Mouse (Mus musculus) macrophage (primary cell): ENCODE data around the gene Izumo4. TPM values are rescaled to one million over a fixed set of nuclear protein-coding genes. Genes with fewer than 3 reads are reported as not detected.

ENCODE experiments used
- H3K27ac ChIP-seq: fragments of 350-480 bp; formaldehyde crosslinking; 2 replicates; pipeline ENCODE4 v1.9.0; 2021
- H3K36me3 ChIP-seq: fragments of 350-480 bp; formaldehyde crosslinking; 2 replicates; pipeline ENCODE4 v1.9.0; 2021; ENCODE audit errors: inconsistent target
- H3K4me3 ChIP-seq: fragments of 350-480 bp; formaldehyde crosslinking; 2 replicates; pipeline ENCODE4 v1.9.0; 2021; ENCODE audit errors: inconsistent target
- H3K79me2 ChIP-seq: fragments of 350-480 bp; formaldehyde crosslinking; 2 replicates; pipeline ENCODE4 v1.9.0; 2021; ENCODE audit errors: inconsistent target
- WGBS: methylation state at CpG from one replicate; pipeline ENCODE4 v1.1.7; 2026; ENCODE audit warnings: inconsistent platforms; ENCODE audit not compliant: missing documents; 5-methylcytosine and 5-hydroxymethylcytosine counted together
- polyA plus RNA-seq: library from polyadenylated mRNA; stranded (reverse); fragments of 250-400 nt; gene quantifications from 3 replicates; pipeline ENCODE4 v1.2.4, GENCODE M21; 2018; ENCODE audit warnings: inconsistent platforms

The Izumo4 gene
- polyA plus RNA-seq, 1 experiment from 2014 or later, result 2.3 TPM

- Histone ChIP-seq H3K27ac (peak overlapping the region; percentile 65), H3K36me3 (peaks cover 9% of the 10 kb centered on the region), H3K4me3 (peak overlapping the region; percentile 48), H3K79me2 (peaks cover 38% of the 10 kb centered on the region)
- 2% methylated on average over 47 of the region's 47 CpGs for WGBS
These were observed 779 bp downstream of the Izumo4 start for GRCm38 (mm10) chr10:80702536-80703390.

- Histone ChIP-seq H3K79me2 (peaks cover 29% of the 10 kb centered on the region), H3K27ac (no peak overlapping the region), H3K36me3 (peaks cover 18% of the 10 kb centered on the region), H3K4me3 (no peak overlapping the region)
- 99% methylated on average over 5 of the region's 5 CpGs for WGBS
These were observed 1.7 kb downstream of the Izumo4 start for GRCm38 (mm10) chr10:80703643-80704042.

GRCm38 (mm10) chr10:80704418-80704817 is 2.4 kb downstream of the Izumo4 start:
- Histone ChIP-seq H3K36me3 (peaks cover 26% of the 10 kb centered on the region), H3K4me3 (no peak overlapping the region), H3K27ac (no peak overlapping the region), H3K79me2 (peaks cover 21% of the 10 kb centered on the region)
- WGBS, result 95% methylated on average over 5 of the region's 5 CpGs

GRCm38 (mm10) chr10:80705033-80705432 is 3.0 kb downstream of the Izumo4 start:
- Histone ChIP-seq H3K4me3 (no peak overlapping the region), H3K36me3 (peaks cover 32% of the 10 kb centered on the region), H3K27ac (no peak overlapping the region), H3K79me2 (peaks cover 15% of the 10 kb centered on the region)
- 71% methylated on average over 3 of the region's 3 CpGs for WGBS

GRCm38 (mm10) chr10:80705479-80705878 is 3.5 kb downstream of the Izumo4 start:
- H3K4me3 ChIP-seq, result no peak overlapping the region
- 85% methylated on average over 3 of the region's 3 CpGs for whole genome bisulfite sequencing
- no peak overlapping the region for H3K27ac ChIP-seq
- H3K79me2 ChIP-seq, result peaks cover 11% of the 10 kb centered on the region
- peaks cover 37% of the 10 kb centered on the region for H3K36me3 ChIP-seq

GRCm38 (mm10) chr10:80710834-80711233 is 8.8 kb downstream of the Izumo4 start:
- 83% methylated on average over 3 of the region's 3 CpGs for WGBS
- Histone ChIP-seq H3K79me2 (no peaks in the 10 kb centered on the region), H3K36me3 (peaks cover 89% of the 10 kb centered on the region), H3K4me3 (no peak overlapping the region), H3K27ac (no peak overlapping the region)

- WGBS, result 63% methylated on average over 1 of the region's 1 CpGs
- H3K36me3 ChIP-seq, result peaks cover 98% of the 10 kb centered on the region
- no peak overlapping the region for H3K4me3 ChIP-seq
- H3K79me2 ChIP-seq, result peaks cover 19% of the 10 kb centered on the region; the same call in 1 of the 2 replicates
- H3K27ac ChIP-seq, result no peak overlapping the region
These were observed 15.3 kb downstream of the Izumo4 start for GRCm38 (mm10) chr10:80717281-80717680.

- H3K36me3 ChIP-seq, result peaks cover 97% of the 10 kb centered on the region
- peaks cover 93% of the 10 kb centered on the region for H3K79me2 ChIP-seq
- H3K4me3 ChIP-seq, result no peak overlapping the region
- H3K27ac ChIP-seq, result no peak overlapping the region
- 95% methylated on average over 5 of the region's 5 CpGs for WGBS
These were observed 25.6 kb downstream of the Izumo4 start for GRCm38 (mm10) chr10:80727369-80728127.

GRCm38 (mm10) chr10:80732611-80733101 is 30.7 kb downstream of the Izumo4 start:
- H3K4me3 ChIP-seq, result no peak overlapping the region
- H3K79me2 ChIP-seq, result peaks cover 100% of the 10 kb centered on the region
- peaks cover 68% of the 10 kb centered on the region for H3K36me3 ChIP-seq
- H3K27ac ChIP-seq, result no peak overlapping the region
- WGBS, result 94% methylated on average over 6 of the region's 6 CpGs

GRCm38 (mm10) chr10:80736731-80737130 is 34.7 kb downstream of the Izumo4 start:
- Histone ChIP-seq H3K79me2 (peaks cover 100% of the 10 kb centered on the region), H3K27ac (no peak overlapping the region), H3K36me3 (peaks cover 28% of the 10 kb centered on the region; the same call in 1 of the 2 replicates), H3K4me3 (no peak overlapping the region)
- 78% methylated on average over 5 of the region's 5 CpGs for WGBS

- no peak overlapping the region for H3K4me3 ChIP-seq
- H3K36me3 ChIP-seq, result peaks cover 10% of the 10 kb centered on the region; the same call in 1 of the 2 replicates
- peaks cover 84% of the 10 kb centered on the region for H3K79me2 ChIP-seq
- H3K27ac ChIP-seq, result no peak overlapping the region
- 85% methylated on average over 1 of the region's 1 CpGs for WGBS
These were observed 36.7 kb downstream of the Izumo4 start for GRCm38 (mm10) chr10:80738657-80739056.

GRCm38 (mm10) chr10:80741146-80741545 is 39.2 kb downstream of the Izumo4 start:
- peak overlapping the region; percentile 93 for H3K4me3 ChIP-seq
- H3K36me3 ChIP-seq, result no peaks in the 10 kb centered on the region
- peaks cover 59% of the 10 kb centered on the region for H3K79me2 ChIP-seq
- 3% methylated on average over 5 of the region's 5 CpGs for WGBS
- H3K27ac ChIP-seq, result peak overlapping the region; percentile 86

- Histone ChIP-seq H3K4me3 (peak overlapping the region; percentile 93), H3K27ac (peak overlapping the region; percentile 86), H3K79me2 (peaks cover 54% of the 10 kb centered on the region), H3K36me3 (no peaks in the 10 kb centered on the region)
- WGBS, result 1% methylated on average over 46 of the region's 46 CpGs
These were observed 39.7 kb downstream of the Izumo4 start for GRCm38 (mm10) chr10:80741634-80742179.

GRCm38 (mm10) chr10:80742180-80742978 is 40.4 kb downstream of the Izumo4 start, which contains the start of gene Ap3d1:
Gene Ap3d1 (minus strand): TSS chr10:80742264.
- WGBS, result 2% methylated on average over 23 of the region's 25 CpGs
- Histone ChIP-seq H3K27ac (peak within 1 kb of the TSS; percentile 86), H3K36me3 (no peaks in the 10 kb centered on the region), H3K4me3 (peak within 1 kb of the TSS; percentile 93), H3K79me2 (peaks cover 47% of the 10 kb centered on the region)
